ENCODE assay signal across 18 mouse cellular contexts in the genomic region with DNA sequence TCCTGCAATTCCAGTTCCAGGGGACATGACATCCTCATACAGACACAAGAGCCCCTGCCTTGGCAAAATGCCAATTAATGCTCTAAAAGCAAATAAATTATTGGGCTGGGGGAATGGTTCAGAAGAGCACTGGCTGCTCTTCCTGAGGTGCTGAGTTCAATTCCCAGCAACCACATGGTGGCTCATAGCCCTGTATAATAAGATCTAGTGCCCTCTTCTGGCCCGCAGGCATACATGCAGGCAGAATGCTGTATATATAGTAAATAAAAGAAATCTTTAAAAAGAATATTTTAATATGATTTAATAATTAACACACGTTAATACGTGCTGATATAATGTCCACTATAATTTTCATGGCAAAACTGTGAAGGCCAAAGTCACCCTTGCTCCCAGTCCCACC. TPM values are rescaled to one million over a fixed set of nuclear protein-coding genes. Genes with fewer than 3 reads are reported as not detected.
A peak's percentile ranks its signal among the peaks of the same experiment; 100 is the strongest.
DNase-seq lines count a peak whose midpoint lies in the region; ATAC-seq and TF ChIP-seq lines count a peak whose summit lies in the region.
"Had no signal": no experiment of that assay in that cellular context is flagged by ENCODE, and none has a peak within 500 bp of the region (broad histone marks: within the 10 kb centered on the region; RNA-seq: fewer than 3 reads in every experiment).

No protein-coding gene starts in this region.

- no peaks in the 10 kb centered on the region for H3K9me3 ChIP-seq in forebrain, postnatal 0 days (ENCODE audit: low read length)
- no peaks in the 10 kb centered on the region for H3K9me3 ChIP-seq in forebrain, embryonic 16.5 days (ENCODE audit: control insufficient read depth, low read length)
- no peaks in the 10 kb centered on the region for H3K9me3 ChIP-seq in E14TG2a.4 (ENCODE audit: low read length)
- H3K9me3 ChIP-seq: forebrain, embryonic 15.5 days; heart, embryonic 15.5 days; liver, embryonic 13.5 days; neural tube, embryonic 12.5 days; stomach, embryonic 15.5 days had no signal

- no peaks in the 10 kb centered on the region; the same call in 1 of the 2 replicates for H3K79me2 ChIP-seq in liver, adult 2 months (ENCODE audit: control insufficient read depth, insufficient read depth, low read length)

- H3K27ac ChIP-seq in forebrain, postnatal 0 days (ENCODE audit: low read depth, low read length): no peak overlapping the region
- H3K27ac ChIP-seq in forebrain, embryonic 16.5 days (ENCODE audit: low read length): no peak overlapping the region
- H3K27ac ChIP-seq in liver, adult 2 months (replicated peaks; ENCODE audit: insufficient read depth, low read depth, low read length): no peak overlapping the region
- no peak overlapping the region for H3K27ac ChIP-seq in small intestine, adult 2 months (ENCODE audit: insufficient read depth, low read depth, low read length)
- H3K27ac ChIP-seq: forebrain, embryonic 15.5 days; heart, embryonic 15.5 days; hindbrain, embryonic 14.5 days; liver, embryonic 13.5 days; neural tube, embryonic 12.5 days; stomach, embryonic 15.5 days had no signal

- H3K36me3 ChIP-seq in forebrain, postnatal 0 days (ENCODE audit: insufficient read depth): no peaks in the 10 kb centered on the region
- H3K36me3 ChIP-seq in forebrain, embryonic 16.5 days (ENCODE audit: control insufficient read depth, insufficient read depth): no peaks in the 10 kb centered on the region
- H3K36me3 ChIP-seq in liver, adult 2 months (ENCODE audit: control insufficient read depth, insufficient read depth, low read length): no peaks in the 10 kb centered on the region
- peaks cover under 1% of the 10 kb centered on the region; the same call in 1 of the 2 replicates for H3K36me3 ChIP-seq in E14TG2a.4 (ENCODE audit: insufficient read depth, low read length)
- peaks cover 3% of the 10 kb centered on the region for H3K36me3 ChIP-seq in small intestine, adult 2 months (ENCODE audit: control insufficient read depth, insufficient read depth, low read length)
- H3K36me3 ChIP-seq: forebrain, embryonic 15.5 days; liver, embryonic 13.5 days; neural tube, embryonic 12.5 days; stomach, embryonic 15.5 days had no signal

- peak; percentile 3 for DNase-seq in forebrain, postnatal 0 days
- DNase-seq in liver, adult 2 months (ENCODE audit: extremely low read depth, low read depth, low spot score): no peak
- no peak for DNase-seq in liver
- DNase-seq in adrenal gland, adult 18-20 months (ENCODE audit: low spot score in 2 of 2): no peak
- DNase-seq: adrenal gland, postnatal 14 days; gastrocnemius, postnatal 36 days; kidney, adult 9 months; liver, embryonic 13.5 days; thymus, postnatal 36 days had no signal

- no peak overlapping the region for H3K4me2 ChIP-seq in forebrain, postnatal 0 days (ENCODE audit: low read depth)
- H3K4me2 ChIP-seq in forebrain, embryonic 16.5 days (ENCODE audit: low read length): no peak overlapping the region
- H3K4me2 ChIP-seq: forebrain, embryonic 15.5 days; heart, embryonic 15.5 days; hindbrain, embryonic 14.5 days; liver, embryonic 13.5 days; neural tube, embryonic 12.5 days; stomach, embryonic 15.5 days had no signal

- no peak overlapping the region for H3K9ac ChIP-seq in forebrain, postnatal 0 days
- no peak overlapping the region for H3K9ac ChIP-seq in forebrain, embryonic 16.5 days (replicated peaks; ENCODE audit: low read depth, low read length)
- no peak overlapping the region for H3K9ac ChIP-seq in liver, adult 2 months (ENCODE audit: low read depth, low read length)
- H3K9ac ChIP-seq: forebrain, embryonic 15.5 days; heart, embryonic 15.5 days; hindbrain, embryonic 14.5 days; liver, embryonic 13.5 days; neural tube, embryonic 12.5 days; stomach, embryonic 15.5 days had no signal

- TF ChIP-seq CTCF in forebrain, postnatal 0 days (IDR thresholded peaks at IDR 0.05; ENCODE audit: low read depth): peak; percentile 32
- TF ChIP-seq CTCF in liver, adult 2 months (IDR thresholded peaks at IDR 0.05; ENCODE audit: low read depth, low read length): peak; percentile 13; the same call in 1 of the 2 replicates
- TF ChIP-seq CTCF in E14TG2a.4 (conservative IDR thresholded peaks at IDR 0.05; ENCODE audit: low read length): peak; percentile 31
- peak; percentile 10; the same call in 1 of the 2 replicates for TF ChIP-seq CTCF in small intestine, adult 2 months (IDR thresholded peaks at IDR 0.05; ENCODE audit: extremely low read depth, insufficient read length, insufficient replicate concordance, low read depth, low read length)

- H3K27me3 ChIP-seq in forebrain, postnatal 0 days (ENCODE audit: insufficient read depth, low read length): no peaks in the 10 kb centered on the region
- no peaks in the 10 kb centered on the region for H3K27me3 ChIP-seq in forebrain, embryonic 16.5 days (replicated peaks; ENCODE audit: control insufficient read depth, insufficient read depth, low read length)
- H3K27me3 ChIP-seq in liver, adult 2 months (ENCODE audit: control insufficient read depth, insufficient read depth, low read length): no peaks in the 10 kb centered on the region
- no peaks in the 10 kb centered on the region for H3K27me3 ChIP-seq in E14TG2a.4 (ENCODE audit: insufficient read depth, low read length)
- no peaks in the 10 kb centered on the region for H3K27me3 ChIP-seq in small intestine, adult 2 months (ENCODE audit: control insufficient read depth, insufficient read depth, low read length)
- H3K27me3 ChIP-seq: forebrain, embryonic 15.5 days; heart, embryonic 15.5 days; liver, embryonic 13.5 days; neural tube, embryonic 12.5 days; stomach, embryonic 15.5 days had no signal

- 85% methylated on average over 3 of the region's 3 CpGs for WGBS in forebrain, postnatal 0 days
- 81% methylated on average over 3 of the region's 3 CpGs for WGBS in forebrain, embryonic 16.5 days
- 96% methylated on average over 3 of the region's 3 CpGs for WGBS in liver, adult 2 months
- WGBS in small intestine, adult 2 months: 94% methylated on average over 3 of the region's 3 CpGs

- ATAC-seq in forebrain, postnatal 0 days: no peak
- no peak for ATAC-seq in forebrain, embryonic 16.5 days
- ATAC-seq: forebrain, embryonic 15.5 days; midbrain, embryonic 16.5 days had no signal

- H3K4me1 ChIP-seq in forebrain, postnatal 0 days (ENCODE audit: insufficient read depth): no peaks in the 10 kb centered on the region
- H3K4me1 ChIP-seq in forebrain, embryonic 16.5 days (replicated peaks; ENCODE audit: control insufficient read depth, insufficient read depth, low read length): no peaks in the 10 kb centered on the region
- H3K4me1 ChIP-seq in liver, adult 2 months (ENCODE audit: control insufficient read depth, insufficient read depth, low read length): no peaks in the 10 kb centered on the region; the same call in 1 of the 2 replicates
- peaks cover 11% of the 10 kb centered on the region for H3K4me1 ChIP-seq in E14TG2a.4 (replicated peaks; ENCODE audit: low read depth, low read length)
- H3K4me1 ChIP-seq in small intestine, adult 2 months (ENCODE audit: control insufficient read depth, insufficient read depth, insufficient read length, low read length): no peaks in the 10 kb centered on the region
- H3K4me1 ChIP-seq: forebrain, embryonic 15.5 days; neural tube, embryonic 12.5 days; stomach, embryonic 15.5 days had no signal

- TF ChIP-seq POLR2A in liver, adult 2 months (IDR thresholded peaks at IDR 0.05; ENCODE audit: extremely low read depth, insufficient read depth, low read length): no peak
- no peak for TF ChIP-seq POLR2A in small intestine, adult 2 months (IDR thresholded peaks at IDR 0.05; ENCODE audit: low read depth, low read length)

- H3K4me3 ChIP-seq in forebrain, postnatal 0 days (ENCODE audit: low read depth, low read length): no peak overlapping the region
- no peak overlapping the region for H3K4me3 ChIP-seq in forebrain, embryonic 16.5 days (replicated peaks; ENCODE audit: low read length)
- no peak overlapping the region for H3K4me3 ChIP-seq in liver, adult 2 months (ENCODE audit: insufficient read depth, low read depth, low read length)
- H3K4me3 ChIP-seq in E14TG2a.4 (replicated peaks; ENCODE audit: low read length): no peak overlapping the region
- no peak overlapping the region for H3K4me3 ChIP-seq in small intestine, adult 2 months (ENCODE audit: low read depth, low read length)
- H3K4me3 ChIP-seq: forebrain, embryonic 15.5 days; heart, embryonic 15.5 days; liver, embryonic 13.5 days; neural tube, embryonic 12.5 days; stomach, embryonic 15.5 days had no signal

RNA-seq across cellular contexts. Expression of a gene that starts 17.3 kb away (rescaled TPM):
- 22.8 and 28.0 TPM in 2 replicates for total RNA-seq in forebrain, postnatal 0 days (2014; rRNA removed)
- 32.2 and 34.2 TPM in 2 replicates for polyA plus RNA-seq in forebrain, postnatal 0 days (2015; fragmentation: Nextera tagmentation; extraction: Ambion mirVana)
- 30.5 and 34.4 TPM in 2 replicates for polyA plus RNA-seq in forebrain, embryonic 16.5 days (2015; fragmentation: Nextera tagmentation; extraction: Ambion mirVana)
- total RNA-seq in liver, adult 2 months (2014; rRNA removed): 84.3 and 107 TPM in 2 replicates
- polyA plus RNA-seq in liver, adult 2 months (2012; rRNA removed): 45.1 and 48.2 TPM in 2 replicates
- polyA plus RNA-seq in small intestine, adult 2 months (2012; rRNA removed): 6.8 and 7.5 TPM in 2 replicates
- 10 to 100 TPM; 69.0 to 83.4 TPM for total RNA-seq in adrenal gland, adult 18-20 months (2021)
